Mouse (Mus musculus) fibroblast of lung, adult 2 months (primary cell): ENCODE data around the gene Smc3.
"Not testable (repeated sequence)": the region's sequence is repeated elsewhere in the genome, so short reads cannot be mapped to it uniquely, and the experiment has no call there.

Source experiments
- DNase-seq: peaks from one replicate; pipeline ENCODE4 v3.0.0-alpha.2; 2011; ENCODE audit warnings: low read depth

Smc3 gene

GRCm38 (mm10) chr19:53576061-53576460 lies 24.1 kb upstream of the Smc3 start:
- DNase-seq: no peak

GRCm38 (mm10) chr19:53577025-53577800 lies 23.0 kb upstream of the Smc3 start:
- DNase-seq: no peak

- no peak for DNase-seq
Measured at GRCm38 (mm10) chr19:53578597-53579252, 21.5 kb upstream of the Smc3 start.

GRCm38 (mm10) chr19:53580271-53580670 lies 19.9 kb upstream of the Smc3 start:
- DNase-seq: not testable (repeated sequence)

- not testable (repeated sequence) for DNase-seq
Measured at GRCm38 (mm10) chr19:53587686-53588085, 12.5 kb upstream of the Smc3 start.

- not testable (repeated sequence) for DNase-seq
Measured at GRCm38 (mm10) chr19:53588968-53589367, 11.2 kb upstream of the Smc3 start, which contains the start of gene Nutf2-ps1. Nutf2-ps1 (minus strand) TSS chr19:53589068.

- no peak for DNase-seq
Measured at GRCm38 (mm10) chr19:53596723-53597474, 3.3 kb upstream of the Smc3 start.

GRCm38 (mm10) chr19:53600549-53601362 lies 558 bp downstream of the Smc3 start:
- peak; percentile 6 for DNase-seq

- no peak for DNase-seq
Measured at GRCm38 (mm10) chr19:53601363-53601655, 1.1 kb downstream of the Smc3 start.

GRCm38 (mm10) chr19:53608921-53609320 lies 8.7 kb downstream of the Smc3 start:
- peak; percentile 1 for DNase-seq

- no peak for DNase-seq
Measured at GRCm38 (mm10) chr19:53621681-53622080, 21.5 kb downstream of the Smc3 start.

GRCm38 (mm10) chr19:53638041-53638440 lies 37.8 kb downstream of the Smc3 start:
- no peak for DNase-seq

GRCm38 (mm10) chr19:53638727-53639126 lies 38.5 kb downstream of the Smc3 start:
- no peak for DNase-seq

GRCm38 (mm10) chr19:53644020-53644595 lies 43.9 kb downstream of the Smc3 start:
- DNase-seq: no peak

- DNase-seq: no peak
Measured at GRCm38 (mm10) chr19:53647301-53647700, 47.1 kb downstream of the Smc3 start.

- no peak for DNase-seq
Measured at GRCm38 (mm10) chr19:53648056-53648455, 47.9 kb downstream of the Smc3 start.

GRCm38 (mm10) chr19:53648802-53649236 lies 48.6 kb downstream of the Smc3 start:
- DNase-seq: peak; percentile 22

GRCm38 (mm10) chr19:53649361-53649760 lies 49.2 kb downstream of the Smc3 start:
- DNase-seq: no peak

- no peak for DNase-seq
Measured at GRCm38 (mm10) chr19:53649802-53650201, 49.6 kb downstream of the Smc3 start.

GRCm38 (mm10) chr19:53650921-53651320 lies 50.7 kb downstream of the Smc3 start:
- no peak for DNase-seq

- no peak for DNase-seq
Measured at GRCm38 (mm10) chr19:53652267-53652666, 52.1 kb downstream of the Smc3 start.
